Mouse (Mus musculus) CH12.LX (cell line): ENCODE measurements around the gene Slc4a3. TPM values are rescaled to one million over a fixed set of nuclear protein-coding genes. Genes with fewer than 3 reads are reported as not detected.

ENCODE experiments used
- DNase-seq: peaks from one replicate; pipeline ENCODE4 v3.0.0-alpha.2; 2013; ENCODE audit errors: extremely low read depth
- H3K27ac ChIP-seq: 2 replicates; pipeline ENCODE4 v1.5.1; 2012; ENCODE audit warnings: low read depth, mild to moderate bottlenecking, control low read depth, moderate library complexity; ENCODE audit not compliant: insufficient read depth
- H3K27me3 ChIP-seq: replicated peaks from 2 replicates; pipeline ENCODE3; 2012; ENCODE audit warnings: inconsistent platforms
- H3K36me3 ChIP-seq, 2 experiments: replicated peaks in 1 of 2; 2 replicates each; pipeline versions ENCODE3 to v1.6.1; 2012; ENCODE audit warnings: inconsistent platforms in 1 of 2, low read length in 1 of 2, mild to moderate bottlenecking in 1 of 2, mixed read lengths in 1 of 2, moderate library complexity in 1 of 2; ENCODE audit not compliant: control insufficient read depth in 1 of 2, insufficient read depth in 1 of 2
- H3K4me1 ChIP-seq, 2 experiments: 2 replicates each; pipeline ENCODE4 v1.6.1; 2012; ENCODE audit warnings: inconsistent platforms in 1 of 2, moderate library complexity in 1 of 2; ENCODE audit not compliant: insufficient read depth in 2 of 2, control insufficient read depth in 1 of 2
- H3K4me2 ChIP-seq: 2 replicates; pipeline ENCODE4 v1.6.1; 2012; ENCODE audit warnings: low read depth, mild to moderate bottlenecking, control low read depth; ENCODE audit not compliant: poor library complexity, insufficient read depth, severe bottlenecking
- H3K4me3 ChIP-seq, 3 experiments: fragments of 150-350 bp in 1 of 3; sonication (generic) in 1 of 3; replicated peaks in 1 of 3; 2 replicates each; pipeline versions ENCODE3 to v1.5.1; 2011 to 2012; ENCODE audit warnings: low read depth in 2 of 3, low read length in 2 of 3, mild to moderate bottlenecking in 2 of 3, moderate library complexity in 2 of 3, control low read depth in 1 of 3, improper control_type of control experiment in 1 of 3, inconsistent platforms in 1 of 3, mixed read lengths in 1 of 3; ENCODE audit not compliant: poor library complexity in 1 of 3
- H3K79me2 ChIP-seq: replicated peaks from 2 replicates; pipeline ENCODE4 v1.6.1; 2012; ENCODE audit warnings: mild to moderate bottlenecking, moderate library complexity; ENCODE audit not compliant: control insufficient read depth, poor library complexity, insufficient read depth, severe bottlenecking; ENCODE audit errors: extremely low read depth
- H3K9ac ChIP-seq: 2 replicates; pipeline ENCODE4 v1.6.1; 2012; ENCODE audit warnings: low read depth, mild to moderate bottlenecking, control low read depth, moderate library complexity; ENCODE audit not compliant: insufficient read depth
- H3K9me3 ChIP-seq: replicated peaks from 2 replicates; pipeline ENCODE3; 2012; ENCODE audit warnings: low read length, inconsistent platforms, mixed read lengths
- BHLHE40 ChIP-seq: IDR thresholded peaks from 2 replicates; pipeline ENCODE4 v1.6.1; 2011; ENCODE audit warnings: mild to moderate bottlenecking, low read depth, low read length, improper control_type of control experiment
- CTCF ChIP-seq, 2 experiments: IDR thresholded peaks in 1 of 2; conservative IDR thresholded peaks in 1 of 2; 2 replicates each; pipeline ENCODE4 v1.5.1; 2011 to 2012; ENCODE audit warnings: low read depth in 2 of 2, low read length in 2 of 2, improper control_type of control experiment in 1 of 2, inconsistent platforms in 1 of 2, mild to moderate bottlenecking in 1 of 2, moderate library complexity in 1 of 2
- ELF1 ChIP-seq: IDR thresholded peaks from 2 replicates; pipeline ENCODE4 v1.6.1; 2014; ENCODE audit warnings: low read depth, mild to moderate bottlenecking, inconsistent platforms, low read length, improper control_type of control experiment
- EP300 ChIP-seq: IDR thresholded peaks from 2 replicates; pipeline ENCODE4 v1.6.1; 2011; ENCODE audit warnings: low read length, improper control_type of control experiment
- HCFC1 ChIP-seq: IDR thresholded peaks from 2 replicates; pipeline ENCODE4 v1.6.1; 2012; ENCODE audit warnings: low read depth, mild to moderate bottlenecking, inconsistent platforms, low read length, improper control_type of control experiment
- JUN ChIP-seq: IDR thresholded peaks from 2 replicates; pipeline ENCODE4 v1.6.1; 2011; ENCODE audit warnings: low read depth, mild to moderate bottlenecking, low read length, improper control_type of control experiment, moderate library complexity; ENCODE audit not compliant: insufficient read depth
- MAX ChIP-seq: IDR thresholded peaks from 2 replicates; pipeline ENCODE4 v1.6.1; 2011; ENCODE audit warnings: low read length, improper control_type of control experiment
- MAZ ChIP-seq: IDR thresholded peaks from 2 replicates; pipeline ENCODE4 v1.6.1; 2012; ENCODE audit warnings: low read depth, mild to moderate bottlenecking, inconsistent platforms, low read length, improper control_type of control experiment, moderate library complexity
- NRF1 ChIP-seq: IDR thresholded peaks from 2 replicates; pipeline ENCODE4 v1.6.1; 2014; ENCODE audit warnings: low read depth, mild to moderate bottlenecking, inconsistent platforms, low read length, improper control_type of control experiment, moderate library complexity
- PAX5 ChIP-seq: IDR thresholded peaks from 2 replicates; pipeline ENCODE4 v1.6.1; 2012; ENCODE audit warnings: low read length, inconsistent platforms, mixed read lengths
- RCOR1 ChIP-seq: conservative IDR thresholded peaks from 2 replicates; pipeline ENCODE4 v1.6.1; 2012; ENCODE audit warnings: low read depth, mild to moderate bottlenecking, inconsistent platforms, low read length, improper control_type of control experiment
- UBTF ChIP-seq: IDR thresholded peaks from 2 replicates; pipeline ENCODE4 v1.6.1; 2012; ENCODE audit warnings: low read depth, mild to moderate bottlenecking, inconsistent platforms, low read length, improper control_type of control experiment, moderate library complexity
- USF1 ChIP-seq: IDR thresholded peaks from 2 replicates; pipeline ENCODE4 v1.6.1; 2014; ENCODE audit warnings: low read depth, mild to moderate bottlenecking, inconsistent platforms, low read length, improper control_type of control experiment
- ZNF384 ChIP-seq: IDR thresholded peaks from 2 replicates; pipeline ENCODE4 v1.6.1; 2012; ENCODE audit warnings: low read depth, low read length, improper control_type of control experiment, inconsistent platforms
- dilution Hi-C: fragments of 300-500 bp; cut with MboI; formaldehyde crosslinking; loops from 2 replicates; pipeline ENCODE4 v1.14.3; 2020; ENCODE audit warnings: low sequenced_read_pairs; ENCODE audit not compliant: extremely low pct_unique_long_range_greater_than_20kb, extremely low pct_ligation_motif_present
- in situ Hi-C: fragments of 300-500 bp; cut with MboI; formaldehyde crosslinking; loops from 3 replicates; pipeline ENCODE4 v1.14.3; 2019; ENCODE audit warnings: low sequenced_read_pairs, low pct_ligation_motif_present, low pct_unique_long_range_greater_than_20kb, mixed read lengths
- polyA plus RNA-seq: library from polyadenylated mRNA; unstranded; fragments of >175 nt; gene quantifications from 2 replicates; pipeline ENCODE4 v1.2.1, GENCODE M21; 2012; ENCODE audit warnings: low read depth; ENCODE audit not compliant: insufficient read length
- total RNA-seq, 2 experiments: library from RNA; depleted of rRNA; stranded (reverse); fragments of 300-350 nt in 1 of 2; fragments of >200 nt in 1 of 2; gene quantifications; 2 replicates each; pipeline ENCODE4 v1.2.3; 2012 to 2014

The Slc4a3 gene
- total and polyA plus RNA-seq, 3 experiments: 0.03 to 0.21 TPM; not detected in 1

DNA sequence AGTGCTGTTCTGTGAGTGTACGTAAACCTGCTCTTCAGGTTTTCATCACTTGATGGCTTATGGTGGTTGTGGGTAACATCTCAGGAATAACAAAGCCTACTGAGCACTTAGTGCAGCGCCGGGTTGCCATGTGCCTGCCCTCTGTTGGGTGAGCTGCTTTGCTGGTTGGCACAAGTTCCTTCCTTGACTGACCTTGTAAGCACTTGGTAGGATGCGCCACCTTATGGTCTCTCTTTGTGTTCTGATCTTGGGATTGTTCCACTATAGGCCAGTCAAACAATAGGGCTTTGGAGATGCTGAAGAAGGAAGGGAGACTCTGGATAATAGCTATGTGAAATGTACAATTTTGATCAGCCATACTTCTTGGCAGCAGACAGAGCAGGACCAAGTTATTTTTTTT, 15.5 kb upstream of the Slc4a3 start:
- dilution Hi-C loops: no loop called here

DNA sequence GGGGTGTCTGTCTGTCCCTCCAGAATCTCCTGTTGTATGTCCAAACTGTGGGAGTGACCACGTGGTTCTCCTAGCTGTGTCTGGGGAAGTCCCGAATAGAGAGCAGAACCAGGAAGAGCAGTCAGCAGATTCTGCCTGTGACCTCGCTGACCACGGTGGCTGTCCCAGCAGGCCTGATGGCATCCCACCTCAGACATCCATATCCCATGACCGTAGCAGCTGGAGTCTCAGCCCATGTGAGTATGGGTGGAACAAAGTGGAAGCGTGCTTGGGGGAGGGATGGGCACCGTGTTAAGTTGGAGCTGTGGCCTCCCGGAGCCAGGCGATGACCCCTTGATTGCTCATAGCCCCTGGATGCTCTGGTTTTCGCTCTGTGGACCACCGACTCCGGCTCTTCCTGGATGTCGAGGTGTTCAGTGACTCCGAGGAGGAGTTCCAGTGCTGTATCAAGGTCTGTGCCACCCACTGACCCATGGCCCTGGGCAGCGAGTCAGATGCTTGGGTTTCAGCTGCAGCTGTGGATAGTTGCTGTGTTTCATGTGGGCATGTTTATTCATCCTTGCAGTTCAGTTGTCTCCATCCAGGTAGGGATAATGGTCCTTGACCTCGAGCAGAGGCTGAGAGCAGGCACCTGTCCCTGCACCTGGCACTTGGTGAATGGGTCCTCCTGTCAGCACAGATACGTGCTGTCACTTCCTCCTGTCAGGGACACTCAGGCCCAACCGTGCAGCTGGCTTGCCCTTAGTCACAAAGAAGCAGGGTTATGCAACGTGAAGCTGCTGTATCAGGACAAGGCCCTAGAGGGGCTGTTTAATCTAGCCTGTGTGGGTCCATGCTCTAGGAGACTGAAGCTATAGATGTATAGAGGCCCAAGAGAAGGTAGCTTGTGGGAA, 13.5 kb upstream of the Slc4a3 start:
- H3K27me3 ChIP-seq: no peaks in the 10 kb centered on the region
- H3K79me2 ChIP-seq: no peaks in the 10 kb centered on the region
- in situ Hi-C loops (no loop called here), dilution Hi-C loops (no loop called here)
- peaks cover 7% of the 10 kb centered on the region for H3K9me3 ChIP-seq
- DNase-seq: peak; percentile 26
- H3K4me3 ChIP-seq: no peak overlapping the region
- H3K4me1 ChIP-seq: peaks cover 17 to 28% of the 10 kb centered on the region in 2 experiments
- H3K27ac ChIP-seq: no peak overlapping the region
- H3K9ac ChIP-seq: no peak overlapping the region
- TF ChIP-seq USF1: peak; percentile 22
- peak; percentile 79 for TF ChIP-seq MAX
- TF ChIP-seq PAX5: no peak
- peak; percentile 49; the same call in 1 of the 2 replicates for TF ChIP-seq ELF1
- 0 out of 2 replicates have a peak, but pooled peaks have one; percentile 12 for TF ChIP-seq EP300
- H3K36me3 ChIP-seq: peaks cover 40 to 97% of the 10 kb centered on the region in 2 experiments
- H3K4me2 ChIP-seq: no peak overlapping the region

More for the DNA sequence above, 15.5 kb upstream of the Slc4a3 start:
- no peak for DNase-seq
- Histone ChIP-seq H3K27ac (no peak overlapping the region), H3K4me2 (no peak overlapping the region), H3K36me3 (peaks cover 47 to 98% of the 10 kb centered on the region in 2 experiments), H3K9ac (no peak overlapping the region), H3K9me3 (peaks cover 7% of the 10 kb centered on the region), H3K27me3 (no peaks in the 10 kb centered on the region), H3K4me3 (no peak overlapping the region), H3K79me2 (no peaks in the 10 kb centered on the region), H3K4me1 (peaks cover 18 to 34% of the 10 kb centered on the region in 2 experiments)
- in situ Hi-C loops: no loop called here
- TF ChIP-seq RCOR1 (no peak), CTCF (conservative IDR thresholded peaks at IDR 0.05 in 1 of 2, IDR thresholded peaks at IDR 0.05 in 1 of 2; ENCODE audit: low read depth in 2 of 2, low read length in 2 of 2) (peak in 1 of 2 experiments; percentile 21; a peak in 1 of 4 replicates), JUN (no peak), BHLHE40 (no peak), ZNF384 (no peak), MAZ (no peak), HCFC1 (no peak), UBTF (no peak), NRF1 (no peak)
